In genomic region chr2:38502123-38502522, GRCm38 (mm10) we compare ENCODE assay signal across 23 mouse cellular contexts. TPM values are rescaled to one million over a fixed set of nuclear protein-coding genes. Genes with fewer than 3 reads are reported as not detected.
DNase-seq lines count a peak whose midpoint lies in the region; ATAC-seq and TF ChIP-seq lines count a peak whose summit lies in the region.
"Had no signal": no experiment of that assay in that cellular context is flagged by ENCODE, and none has a peak within 500 bp of the region (broad histone marks: within the 10 kb centered on the region; RNA-seq: fewer than 3 reads in every experiment).

No protein-coding gene starts in this region.

- no peak overlapping the region for H3K4me3 ChIP-seq in embryonic facial prominence, embryonic 14.5 days (ENCODE audit: low read depth, low read length)
- no peak overlapping the region for H3K4me3 ChIP-seq in embryonic facial prominence, embryonic 10.5 days
- no peak overlapping the region for H3K4me3 ChIP-seq in lung, embryonic 15.5 days
- H3K4me3 ChIP-seq in limb, embryonic 10.5 days = no peak overlapping the region
- H3K4me3 ChIP-seq in stomach, postnatal 0 days (ENCODE audit: low read depth, low read length) = no peak overlapping the region
- H3K4me3 ChIP-seq: forebrain, embryonic 13.5 days; heart, adult 2 months; heart, embryonic 13.5 days; hindbrain, embryonic 12.5 days; myocyte had no signal

- H3K27me3 ChIP-seq in embryonic facial prominence, embryonic 14.5 days (replicated peaks; ENCODE audit: control insufficient read depth, insufficient read depth, low read length) = no peaks in the 10 kb centered on the region
- H3K27me3 ChIP-seq in embryonic facial prominence, embryonic 10.5 days (replicated peaks; ENCODE audit: low read depth, poor library complexity, severe bottlenecking) = no peaks in the 10 kb centered on the region
- no peaks in the 10 kb centered on the region for H3K27me3 ChIP-seq in lung, embryonic 15.5 days
- H3K27me3 ChIP-seq in limb, embryonic 10.5 days (ENCODE audit: low read depth, poor library complexity, severe bottlenecking) = no peaks in the 10 kb centered on the region
- no peaks in the 10 kb centered on the region for H3K27me3 ChIP-seq in stomach, postnatal 0 days (ENCODE audit: control insufficient read depth, insufficient read depth, low read length)

- peak; percentile 58; the same call in 1 of the 2 replicates for ATAC-seq in embryonic facial prominence, embryonic 14.5 days (ENCODE audit: low read depth)
- 0 out of 2 replicates have a peak, but pooled peaks have one; percentile 17 for ATAC-seq in lung, embryonic 15.5 days (ENCODE audit: borderline replicate concordance, extremely low read depth, low FRiP score, low TSS enrichment)
- peak; percentile 45; the same call in 1 of the 2 replicates for ATAC-seq in stomach, postnatal 0 days (ENCODE audit: low FRiP score, low TSS enrichment)
- ATAC-seq: forebrain, embryonic 13.5 days; midbrain, embryonic 16.5 days had no signal

- H3K9ac ChIP-seq in embryonic facial prominence, embryonic 14.5 days (ENCODE audit: low read depth, low read length) = no peak overlapping the region
- H3K9ac ChIP-seq in lung, embryonic 15.5 days = no peak overlapping the region
- H3K9ac ChIP-seq in stomach, postnatal 0 days (ENCODE audit: low read length) = no peak overlapping the region
- H3K9ac ChIP-seq: forebrain, embryonic 13.5 days; heart, embryonic 13.5 days; hindbrain, embryonic 12.5 days had no signal

- peaks cover 7% of the 10 kb centered on the region; the same call in 1 of the 2 replicates for H3K4me1 ChIP-seq in embryonic facial prominence, embryonic 14.5 days (ENCODE audit: control insufficient read depth, insufficient read depth, low read length)
- H3K4me1 ChIP-seq in embryonic facial prominence, embryonic 10.5 days = peaks cover 21% of the 10 kb centered on the region
- H3K4me1 ChIP-seq in lung, embryonic 15.5 days = peaks cover 23% of the 10 kb centered on the region
- peaks cover 22% of the 10 kb centered on the region for H3K4me1 ChIP-seq in limb, embryonic 10.5 days
- H3K4me1 ChIP-seq in stomach, postnatal 0 days (replicated peaks; ENCODE audit: control insufficient read depth, insufficient read depth) = 0 out of 2 replicates have a peak, but pooled peaks cover 2% of the 10 kb centered on the region
- H3K4me1 ChIP-seq: forebrain, embryonic 13.5 days had no signal

- no peak overlapping the region for H3K27ac ChIP-seq in embryonic facial prominence, embryonic 14.5 days (replicated peaks; ENCODE audit: low read depth, low read length)
- H3K27ac ChIP-seq in embryonic facial prominence, embryonic 10.5 days (replicated peaks) = no peak overlapping the region
- peak overlapping the region; percentile 81 for H3K27ac ChIP-seq in lung, embryonic 15.5 days
- 0 out of 2 replicates have a peak overlapping the region, but pooled peaks have one; percentile 54 for H3K27ac ChIP-seq in limb, embryonic 10.5 days
- no peak overlapping the region for H3K27ac ChIP-seq in stomach, postnatal 0 days (replicated peaks)
- H3K27ac ChIP-seq: forebrain, embryonic 13.5 days; heart, adult 2 months; heart, embryonic 13.5 days; hindbrain, embryonic 12.5 days; kidney, postnatal 0 days had no signal

- no peak for TF ChIP-seq CTCF in stomach, postnatal 0 days (IDR thresholded peaks at IDR 0.05; ENCODE audit: low read depth)

- no peak for TF ChIP-seq EP300 in stomach, postnatal 0 days (optimal IDR thresholded peaks at IDR 0.05)

- H3K9me3 ChIP-seq in embryonic facial prominence, embryonic 14.5 days (ENCODE audit: control insufficient read depth, low read length) = no peaks in the 10 kb centered on the region
- no peaks in the 10 kb centered on the region for H3K9me3 ChIP-seq in embryonic facial prominence, embryonic 10.5 days
- H3K9me3 ChIP-seq in lung, embryonic 15.5 days = no peaks in the 10 kb centered on the region
- no peaks in the 10 kb centered on the region for H3K9me3 ChIP-seq in limb, embryonic 10.5 days (replicated peaks)
- no peaks in the 10 kb centered on the region for H3K9me3 ChIP-seq in stomach, postnatal 0 days (ENCODE audit: control insufficient read depth, low read length)
- H3K9me3 ChIP-seq: forebrain, embryonic 13.5 days; heart, embryonic 13.5 days; hindbrain, embryonic 12.5 days had no signal

- no peak overlapping the region for H3K4me2 ChIP-seq in embryonic facial prominence, embryonic 14.5 days (ENCODE audit: low read depth, low read length)
- H3K4me2 ChIP-seq in lung, embryonic 15.5 days = no peak overlapping the region
- H3K4me2 ChIP-seq in stomach, postnatal 0 days (replicated peaks; ENCODE audit: low read depth) = no peak overlapping the region
- H3K4me2 ChIP-seq: forebrain, embryonic 13.5 days; heart, embryonic 13.5 days; hindbrain, embryonic 12.5 days; liver, embryonic 11.5 days had no signal

- no peak for DNase-seq in embryonic facial prominence, embryonic 14.5 days (ENCODE audit: low spot score)
- DNase-seq in embryonic facial prominence, embryonic 10.5 days (ENCODE audit: low spot score) = no peak
- DNase-seq in lung, postnatal 10 days = no peak
- no peak for DNase-seq in limb, embryonic 10.5 days (ENCODE audit: low spot score)
- DNase-seq in stomach, postnatal 0 days (ENCODE audit: low spot score) = peak; percentile 32
- no peak for DNase-seq in urinary bladder, adult 18-20 months (ENCODE audit: low spot score in 2 of 2)
- DNase-seq: adrenal gland, postnatal 36 days; cerebellum, adult 9-11 months; gastrocnemius, postnatal 36 days; heart, adult 2 months; heart, postnatal 14 days; kidney, adult 2 months; layer of hippocampus, adult 9-11 months; lung, postnatal 36 days; thymus, postnatal 25 days had no signal

- WGBS in embryonic facial prominence, embryonic 14.5 days = 70% methylated on average over 6 of the region's 6 CpGs
- WGBS in embryonic facial prominence, embryonic 10.5 days = 73% methylated on average over 6 of the region's 6 CpGs
- 44% methylated on average over 6 of the region's 6 CpGs for WGBS in lung, embryonic 15.5 days
- 75% methylated on average over 6 of the region's 6 CpGs for WGBS in limb, embryonic 10.5 days
- WGBS in stomach, postnatal 0 days = 51% methylated on average over 6 of the region's 6 CpGs

- H3K36me3 ChIP-seq in embryonic facial prominence, embryonic 14.5 days (ENCODE audit: control insufficient read depth, insufficient read depth, low read length) = no peaks in the 10 kb centered on the region
- H3K36me3 ChIP-seq in embryonic facial prominence, embryonic 10.5 days (replicated peaks) = no peaks in the 10 kb centered on the region
- H3K36me3 ChIP-seq in lung, embryonic 15.5 days = no peaks in the 10 kb centered on the region
- no peaks in the 10 kb centered on the region for H3K36me3 ChIP-seq in limb, embryonic 10.5 days
- H3K36me3 ChIP-seq in stomach, postnatal 0 days (ENCODE audit: control insufficient read depth, insufficient read depth, low read length) = no peaks in the 10 kb centered on the region
- H3K36me3 ChIP-seq: heart, embryonic 13.5 days; hindbrain, embryonic 12.5 days had no signal

RNA-seq across cellular contexts. Expression of gene Nek6, which starts 9.3 kb away (rescaled TPM):
- 95.1 and 117 TPM in 2 replicates for polyA plus RNA-seq in embryonic facial prominence, embryonic 14.5 days (2014; fragmentation: Nextera tagmentation; extraction: Ambion mirVana)
- 85.4 and 85.8 TPM in 2 replicates for polyA plus RNA-seq in embryonic facial prominence, embryonic 10.5 days (2016; fragmentation: Nextera tagmentation; extraction: Ambion mirVana)
- 124 and 129 TPM in 2 replicates for polyA plus RNA-seq in lung, embryonic 15.5 days (2015; fragmentation: Nextera tagmentation; extraction: Ambion mirVana)
- polyA plus RNA-seq in limb, embryonic 10.5 days (2016; fragmentation: Nextera tagmentation; extraction: Ambion mirVana) = 67.5 and 83.4 TPM in 2 replicates
- 43.7 and 43.8 TPM in 2 replicates for polyA plus RNA-seq in stomach, postnatal 0 days (2015; fragmentation: Nextera tagmentation; extraction: Ambion mirVana)

Comparison
In these comparisons a context has a peak if more than half of its experiments do, and no peak if none do; other contexts are left out.
1. H3K27ac ChIP-seq: peak in lung, embryonic 15.5 days (single experiment) and limb, embryonic 10.5 days (single experiment); none in embryonic facial prominence, embryonic 14.5 days (single experiment), embryonic facial prominence, embryonic 10.5 days (single experiment) and stomach, postnatal 0 days (single experiment).
2. Peak in every context shown above with its lines, with median percentiles within 50 percentile points of each other: ATAC-seq.